Mouse (Mus musculus) embryonic facial prominence, embryonic 11.5 days (tissue): ENCODE measurements around the gene Nmi. TPM values are rescaled to one million over a fixed set of nuclear protein-coding genes. Genes with fewer than 3 reads are reported as not detected.

ENCODE experiments used
- ATAC-seq: fragments of 200-750 bp; cut with Nextera tagmentation; replicated peaks from 2 replicates; pipeline ENCODE4 v1.8.0; 2017; ENCODE audit warnings: low read depth; ENCODE audit not compliant: insufficient number of reproducible peaks, low FRiP score, low TSS enrichment
- DNase-seq: peaks from one replicate; pipeline ENCODE4 v3.0.0-alpha.2; 2015; ENCODE audit warnings: low spot score
- H3K27ac ChIP-seq: fragments of 300-500 bp; sonication (generic); replicated peaks from 2 replicates; pipeline ENCODE4 v1.5.1; 2014; ENCODE audit warnings: mild to moderate bottlenecking, low read depth, low read length, control low read depth
- H3K27me3 ChIP-seq: fragments of 300-500 bp; sonication (generic); 2 replicates; pipeline ENCODE4 v1.6.1; 2014; ENCODE audit warnings: mild to moderate bottlenecking, low read length, moderate library complexity, mixed read lengths; ENCODE audit not compliant: control insufficient read depth, insufficient read depth
- H3K36me3 ChIP-seq: fragments of 300-500 bp; sonication (generic); replicated peaks from 2 replicates; pipeline ENCODE4 v1.6.1; 2014; ENCODE audit warnings: low read depth, mild to moderate bottlenecking, low read length, moderate library complexity, mixed read lengths; ENCODE audit not compliant: control insufficient read depth, insufficient read depth
- H3K4me1 ChIP-seq: fragments of 300-500 bp; sonication (generic); 2 replicates; pipeline ENCODE4 v1.6.1; 2014; ENCODE audit warnings: low read length, mixed read lengths; ENCODE audit not compliant: control insufficient read depth, insufficient read depth
- H3K4me2 ChIP-seq: fragments of 300-500 bp; sonication (generic); 2 replicates; pipeline ENCODE4 v1.6.1; 2014; ENCODE audit warnings: low read depth, mild to moderate bottlenecking, control low read depth, low read length, moderate library complexity
- H3K4me3 ChIP-seq: fragments of 300-500 bp; sonication (generic); 2 replicates; pipeline ENCODE4 v1.5.1; 2014; ENCODE audit warnings: low read depth, low read length, control low read depth
- H3K9ac ChIP-seq: fragments of 300-500 bp; sonication (generic); replicated peaks from 2 replicates; pipeline ENCODE4 v1.6.1; 2014; ENCODE audit warnings: mild to moderate bottlenecking, control low read depth, low read length
- H3K9me3 ChIP-seq: fragments of 300-500 bp; sonication (generic); replicated peaks from 2 replicates; pipeline ENCODE4 v1.6.1; 2016; ENCODE audit warnings: mild to moderate bottlenecking, low read length, inconsistent platforms, mixed read lengths; ENCODE audit not compliant: control insufficient read depth
- WGBS: fragments of 180-500 bp; shearing (Covaris S2); extraction: QIAGEN DNeasy Blood & Tissue Kit; methylation state at CpG from one replicate; pipeline ENCODE4 v1.1.7; 2014; 5-methylcytosine and 5-hydroxymethylcytosine counted together
- polyA plus RNA-seq: library from polyadenylated mRNA; unstranded; fragments of >200 nt; fragmentation: Nextera tagmentation; extraction: Ambion mirVana; gene quantifications from 2 replicates; pipeline ENCODE4 v1.2.1, GENCODE M21; 2014

The Nmi gene
- polyA plus RNA-seq, 1 experiment from 2014 or later: 11.5 TPM

DNA sequence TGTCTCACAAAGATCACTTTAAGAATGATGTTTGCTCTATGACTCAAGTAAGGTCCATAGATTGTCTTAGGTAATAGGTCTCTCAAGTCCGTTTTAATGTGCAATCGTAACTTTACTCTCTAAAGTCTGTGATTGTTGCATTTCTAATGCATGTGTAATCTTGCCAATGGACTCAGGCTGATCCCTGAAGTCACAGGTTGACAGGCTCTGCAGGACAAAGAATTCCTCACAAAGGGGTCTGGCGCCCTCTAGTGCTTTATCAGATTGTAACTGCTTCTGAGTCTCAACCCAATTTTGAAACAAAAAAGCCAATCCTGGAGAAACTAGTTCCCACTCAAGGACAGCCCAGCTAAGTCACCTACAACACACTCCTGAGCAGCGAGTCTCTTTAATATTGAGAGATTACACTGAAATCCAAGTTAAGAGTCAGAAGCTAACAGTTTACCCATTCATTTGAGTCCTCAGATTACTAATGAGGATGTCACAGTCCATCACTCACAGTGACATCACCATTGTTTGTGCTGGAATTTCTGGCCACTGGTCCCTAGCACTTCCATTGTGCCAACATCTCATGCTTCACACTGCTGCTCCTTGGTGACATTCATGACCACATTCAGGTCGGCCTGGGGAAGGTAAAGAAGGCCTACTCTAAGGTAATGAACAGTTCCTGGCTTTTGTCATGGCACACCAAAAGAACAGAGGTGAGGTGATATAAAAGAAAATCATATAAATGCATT lies 58.2 kb downstream of the Nmi start:
- ATAC-seq (no peak; the same call in 1 of the 2 replicates), DNase-seq (peak; percentile 92)
- H3K36me3 ChIP-seq: no peaks in the 10 kb centered on the region
- H3K27me3 ChIP-seq: no peaks in the 10 kb centered on the region
- H3K4me2 ChIP-seq: no peak overlapping the region
- H3K9me3 ChIP-seq: no peaks in the 10 kb centered on the region
- H3K27ac ChIP-seq: no peak overlapping the region
- no peak overlapping the region for H3K4me3 ChIP-seq
- 13% methylated on average over 5 of the region's 5 CpGs for WGBS
- H3K9ac ChIP-seq: no peak overlapping the region
- no peaks in the 10 kb centered on the region; the same call in none of the 2 replicates for H3K4me1 ChIP-seq

DNA sequence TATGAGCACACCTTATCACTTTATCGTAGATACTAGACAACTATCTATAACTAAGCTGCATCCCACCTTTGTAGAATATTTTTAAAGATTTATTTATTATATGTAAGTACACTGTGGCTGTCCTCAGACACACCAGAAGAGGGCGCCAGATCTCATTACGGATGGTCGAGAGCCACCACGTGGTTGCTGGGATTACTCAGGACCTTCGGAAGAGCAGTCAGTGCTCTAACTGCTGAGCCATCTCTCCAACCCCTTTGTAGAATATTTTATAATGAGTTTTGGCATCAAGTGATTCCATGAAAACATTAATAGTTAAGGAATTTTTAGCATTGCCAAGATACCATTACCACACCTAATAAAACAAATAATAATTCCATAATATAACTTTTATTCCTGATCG lies 58.8 kb downstream of the Nmi start:
- no peak overlapping the region for H3K9ac ChIP-seq
- H3K4me3 ChIP-seq: no peak overlapping the region
- no peak overlapping the region for H3K4me2 ChIP-seq
- H3K4me1 ChIP-seq: no peaks in the 10 kb centered on the region; the same call in none of the 2 replicates
- H3K27me3 ChIP-seq: no peaks in the 10 kb centered on the region
- no peaks in the 10 kb centered on the region for H3K36me3 ChIP-seq
- ATAC-seq: no peak
- no peaks in the 10 kb centered on the region for H3K9me3 ChIP-seq
- no peak for DNase-seq
- WGBS: 59% methylated on average over 7 of the region's 7 CpGs
- no peak overlapping the region for H3K27ac ChIP-seq

DNA sequence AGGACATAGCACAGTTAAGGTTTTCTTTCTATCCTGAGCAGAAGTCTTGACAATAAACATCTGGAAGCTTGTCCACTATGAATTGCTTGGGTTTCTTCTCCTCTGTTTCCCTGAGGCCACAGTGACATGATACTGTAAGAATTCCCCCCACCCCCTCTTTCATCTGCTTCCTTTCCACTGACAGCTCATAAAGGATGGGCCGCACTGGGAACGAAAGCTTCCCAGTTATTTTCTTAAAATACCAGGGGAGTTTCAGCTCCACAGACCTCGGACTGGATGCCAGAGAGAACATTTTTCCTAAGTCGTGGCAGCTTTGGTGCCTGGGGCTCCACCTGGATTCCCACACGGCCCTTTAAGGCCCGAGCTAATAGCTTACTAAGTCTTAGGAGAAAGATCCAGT lies 60.6 kb downstream of the Nmi start:
- Histone ChIP-seq H3K27me3 (no peaks in the 10 kb centered on the region), H3K36me3 (no peaks in the 10 kb centered on the region), H3K9me3 (no peaks in the 10 kb centered on the region), H3K4me2 (no peak overlapping the region), H3K4me3 (no peak overlapping the region), H3K9ac (no peak overlapping the region), H3K4me1 (no peaks in the 10 kb centered on the region; the same call in none of the 2 replicates), H3K27ac (no peak overlapping the region)
- no peak for ATAC-seq
- DNase-seq: peak; percentile 53
- WGBS: 13% methylated on average over 6 of the region's 6 CpGs

DNA sequence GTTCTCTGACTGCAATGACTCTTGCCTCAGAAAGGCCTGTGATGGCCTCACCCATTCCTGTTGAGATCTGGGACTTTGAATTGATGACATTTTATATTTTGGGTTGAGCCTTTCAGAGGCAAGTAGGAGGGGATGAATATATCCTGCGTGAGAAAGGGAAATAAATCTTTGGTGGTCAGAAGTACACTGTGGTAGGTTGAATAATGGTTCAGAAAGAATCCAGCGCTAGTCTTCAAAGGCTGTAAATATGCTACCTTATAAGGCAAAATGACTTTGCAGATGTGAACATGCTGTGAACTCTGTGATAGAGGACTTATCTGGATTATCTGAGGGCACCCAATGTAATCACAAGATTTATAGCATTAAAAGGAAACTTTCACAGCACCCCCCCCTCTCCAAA lies 61.4 kb downstream of the Nmi start:
- Histone ChIP-seq H3K4me3 (no peak overlapping the region), H3K4me2 (no peak overlapping the region), H3K27me3 (no peaks in the 10 kb centered on the region), H3K9me3 (no peaks in the 10 kb centered on the region), H3K36me3 (no peaks in the 10 kb centered on the region), H3K9ac (no peak overlapping the region), H3K4me1 (no peaks in the 10 kb centered on the region; the same call in none of the 2 replicates), H3K27ac (no peak overlapping the region)
- WGBS: 81% methylated on average over 2 of the region's 2 CpGs
- ATAC-seq: no peak
- DNase-seq: no peak

DNA sequence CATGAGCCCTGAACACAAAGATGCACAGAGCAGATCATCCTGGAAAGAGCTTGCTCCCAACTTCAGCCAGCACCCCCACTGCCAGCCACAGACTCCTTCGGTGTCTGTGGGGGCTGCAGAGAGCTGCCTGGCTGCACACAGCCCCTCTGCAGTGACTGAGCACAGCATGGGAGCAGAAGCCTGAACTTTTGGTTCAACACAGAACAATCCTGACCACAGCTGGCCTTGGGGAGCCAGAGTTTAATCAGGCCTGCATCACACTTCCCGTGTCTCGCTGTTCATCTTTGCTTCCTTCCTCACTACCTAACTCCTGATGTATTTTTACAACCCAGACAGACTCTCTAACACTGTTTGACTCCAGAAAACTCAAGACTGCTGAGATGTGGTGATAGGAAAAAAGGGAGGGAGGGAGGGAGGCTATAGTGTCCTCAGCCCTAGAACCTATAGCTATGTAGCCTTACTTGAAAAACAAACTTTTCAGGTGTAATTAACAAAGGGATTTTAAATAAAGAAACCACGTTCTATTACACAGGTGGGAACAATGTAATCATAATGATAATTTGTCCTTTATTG lies 65.7 kb downstream of the Nmi start:
- Histone ChIP-seq H3K9ac (no peak overlapping the region), H3K4me3 (no peak overlapping the region), H3K4me2 (no peak overlapping the region), H3K27me3 (no peaks in the 10 kb centered on the region), H3K36me3 (no peaks in the 10 kb centered on the region), H3K9me3 (no peaks in the 10 kb centered on the region), H3K27ac (no peak overlapping the region), H3K4me1 (no peaks in the 10 kb centered on the region; the same call in 1 of the 2 replicates)
- no peak for DNase-seq
- WGBS: 51% methylated on average over 4 of the region's 4 CpGs
- no peak for ATAC-seq

DNA sequence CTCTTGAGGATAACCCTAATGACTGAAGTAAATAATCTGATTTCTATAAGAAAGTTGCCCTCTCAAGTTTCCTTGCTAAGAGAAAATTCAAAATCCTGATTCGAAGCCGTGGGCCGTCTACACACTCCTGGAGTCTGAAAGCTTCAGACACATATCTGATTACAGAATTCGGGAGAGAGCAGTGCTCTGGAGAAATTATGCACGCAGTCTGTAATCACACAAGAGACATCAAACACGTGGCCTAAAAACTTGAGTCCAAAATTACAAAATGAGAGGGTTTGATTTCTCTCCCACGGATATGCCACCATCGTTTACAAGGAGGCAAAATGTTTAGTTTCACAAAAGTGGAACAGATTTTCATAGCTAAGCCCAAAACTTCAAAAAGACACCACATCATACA lies 67.7 kb downstream of the Nmi start:
- H3K4me3 ChIP-seq: no peak overlapping the region
- no peak overlapping the region for H3K9ac ChIP-seq
- peak; percentile 73; the same call in 1 of the 2 replicates for ATAC-seq
- DNase-seq: peak; percentile 53
- H3K9me3 ChIP-seq: no peaks in the 10 kb centered on the region
- no peak overlapping the region for H3K4me2 ChIP-seq
- H3K27ac ChIP-seq: no peak overlapping the region
- no peaks in the 10 kb centered on the region for H3K27me3 ChIP-seq
- H3K4me1 ChIP-seq: no peaks in the 10 kb centered on the region
- WGBS: 35% methylated on average over 8 of the region's 8 CpGs
- H3K36me3 ChIP-seq: no peaks in the 10 kb centered on the region

Other genes with a start within 250 kb of the Nmi start
- gene Rbm43, start 38.3 kb downstream of the Nmi start, polyA plus RNA-seq: 12.9 and 13.5 TPM in 2 replicates
- 62.9 and 68.6 TPM in 2 replicates for gene Tnfaip6, start 64.5 kb upstream of the Nmi start, polyA plus RNA-seq
- gene Rif1, start 99.3 kb upstream of the Nmi start, polyA plus RNA-seq: 47.1 and 52.9 TPM in 2 replicates